Mouse (Mus musculus) embryonic fibroblast, embryonic 13.5 days (primary cell): Measurements from ENCODE around the gene Dab2ip.

ENCODE experiments used
- CTCF ChIP-seq: IDR thresholded peaks from 2 replicates; pipeline ENCODE4 v1.5.1; 2011; ENCODE audit warnings: mild to moderate bottlenecking, control low read depth, low read length, moderate library complexity, borderline replicate concordance; ENCODE audit not compliant: insufficient read depth
- POLR2A ChIP-seq: IDR thresholded peaks from 2 replicates; pipeline ENCODE4 v1.6.1; 2011; ENCODE audit warnings: low read depth, mild to moderate bottlenecking, control low read depth, low read length, moderate library complexity

DNA sequence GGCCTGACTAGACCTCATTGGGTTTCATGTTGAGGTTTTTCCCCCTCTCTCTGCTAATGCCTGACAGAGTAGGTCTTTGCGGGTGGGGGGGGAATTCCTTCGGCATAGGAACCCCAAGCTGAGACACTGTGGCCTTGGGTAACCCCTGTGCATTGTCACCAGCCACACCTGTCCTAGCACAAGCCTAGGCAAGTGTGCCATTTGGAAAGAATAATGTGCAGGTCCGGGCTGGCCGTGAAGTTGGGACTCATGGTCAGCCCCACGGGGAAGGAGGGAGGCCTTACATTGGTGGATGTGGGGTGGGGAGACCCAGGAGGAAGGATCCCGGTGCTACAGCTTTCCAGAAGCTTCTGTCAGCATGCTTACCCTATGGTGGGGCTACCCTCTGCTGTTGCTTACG, 50.8 kb downstream of the Dab2ip start:
- TF ChIP-seq CTCF (no peak), POLR2A (no peak)
